Mouse (Mus musculus): ENCODE data around the gene Kcnip1. TPM values are rescaled to one million over a fixed set of nuclear protein-coding genes. Genes with fewer than 3 reads are reported as not detected.

Gene Kcnip1
- polyA plus RNA-seq, 1 experiment from 2014 or later: 9.0 TPM

DNA sequence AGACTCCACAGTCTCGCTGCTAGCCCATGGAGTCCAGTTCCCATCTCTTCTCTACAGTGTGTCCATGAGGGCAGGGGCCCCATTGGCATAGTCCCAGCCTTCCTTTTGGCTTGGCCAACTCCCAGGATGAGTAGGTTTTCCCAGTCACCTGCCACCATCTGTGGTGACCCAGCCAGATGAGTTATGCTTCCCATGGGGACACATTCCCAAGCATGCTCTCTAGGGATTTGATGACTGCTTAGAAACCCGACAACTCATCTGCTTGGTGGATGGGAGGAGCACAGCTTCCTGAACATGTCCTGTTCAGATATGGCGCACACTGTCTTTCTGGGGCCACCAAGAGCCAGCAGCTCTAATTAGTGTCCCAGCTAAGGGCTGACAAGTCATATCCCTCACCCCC lies 252.8 kb downstream of the Kcnip1 start:
- Histone ChIP-seq H3K9me3 (ENCODE audit: control insufficient read depth, low read length) (no peaks in the 10 kb centered on the region), H3K27ac (ENCODE audit: low read depth, low read length) (no peak overlapping the region), H3K4me3 (ENCODE audit: low read depth, low read length) (no peak overlapping the region), H3K9ac (ENCODE audit: low read length) (no peak overlapping the region), H3K36me3 (ENCODE audit: control insufficient read depth, insufficient read depth, low read length) (no peaks in the 10 kb centered on the region), H3K27me3 (ENCODE audit: control insufficient read depth, insufficient read depth, low read length) (no peaks in the 10 kb centered on the region), H3K4me2 (no peak overlapping the region), H3K4me1 (ENCODE audit: control insufficient read depth, insufficient read depth, low read length) (no peaks in the 10 kb centered on the region)
- DNase-seq (ENCODE audit: low spot score, missing footprints) (no peak), ATAC-seq (ENCODE audit: low FRiP score) (no peak)
- WGBS: 92% methylated on average over 3 of the region's 3 CpGs

DNA sequence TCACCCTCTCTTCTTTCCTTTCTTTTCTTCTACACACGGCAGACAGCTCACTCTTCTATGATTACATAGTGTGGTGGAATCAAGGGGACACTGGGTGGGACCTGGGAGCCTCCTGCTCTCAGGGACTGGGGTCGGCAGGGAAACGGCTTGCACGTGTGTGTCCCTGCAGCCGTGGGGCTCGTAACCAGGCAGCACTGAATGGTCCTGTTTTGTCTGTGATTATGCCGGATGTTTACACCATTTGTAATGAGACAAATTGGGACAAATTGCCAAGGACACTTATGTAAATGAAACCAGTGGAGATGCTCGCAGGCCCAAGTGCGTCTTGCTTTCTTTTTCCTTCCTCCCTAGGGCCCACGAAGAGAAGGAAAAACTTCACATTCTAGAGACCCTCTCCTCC lies 256.5 kb downstream of the Kcnip1 start:
- no peak overlapping the region for H3K4me3 ChIP-seq (ENCODE audit: low read depth, low read length)
- H3K4me2 ChIP-seq: no peak overlapping the region
- no peaks in the 10 kb centered on the region for H3K9me3 ChIP-seq (ENCODE audit: control insufficient read depth, low read length)
- ATAC-seq (ENCODE audit: low FRiP score) (no peak), DNase-seq (ENCODE audit: low spot score, missing footprints) (no peak)
- no peak overlapping the region for H3K9ac ChIP-seq (ENCODE audit: low read length)
- H3K4me1 ChIP-seq (ENCODE audit: control insufficient read depth, insufficient read depth, low read length): no peaks in the 10 kb centered on the region
- H3K27me3 ChIP-seq (ENCODE audit: control insufficient read depth, insufficient read depth, low read length): no peaks in the 10 kb centered on the region
- WGBS: 73% methylated on average over 10 of the region's 10 CpGs
- no peaks in the 10 kb centered on the region for H3K36me3 ChIP-seq (ENCODE audit: control insufficient read depth, insufficient read depth, low read length)
- no peak overlapping the region for H3K27ac ChIP-seq (ENCODE audit: low read depth, low read length)

DNA sequence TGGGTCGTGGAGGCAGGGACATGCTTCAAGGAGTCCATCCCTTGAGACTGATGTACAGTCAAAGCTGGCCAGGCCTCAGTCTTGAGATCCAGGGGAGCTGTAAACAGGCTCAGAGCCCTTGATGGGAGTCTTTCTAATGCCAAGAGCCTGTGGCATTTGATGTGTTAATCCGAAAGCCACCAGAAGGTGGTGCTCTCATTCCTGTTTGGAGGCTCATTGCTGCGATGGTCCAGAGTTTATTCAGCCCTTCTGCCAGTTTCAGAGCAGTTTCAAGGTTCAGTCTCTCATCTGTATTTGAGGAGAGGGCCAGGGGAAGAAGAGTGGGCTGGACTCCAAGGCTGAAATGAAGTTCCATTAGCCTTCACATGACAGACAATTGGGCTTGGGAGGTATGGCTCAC lies 259.7 kb downstream of the Kcnip1 start:
- H3K9me3 ChIP-seq (ENCODE audit: control insufficient read depth, low read length): no peaks in the 10 kb centered on the region
- no peak overlapping the region for H3K4me2 ChIP-seq
- 9% methylated on average over 3 of the region's 3 CpGs for WGBS
- H3K4me3 ChIP-seq (ENCODE audit: low read depth, low read length): no peak overlapping the region
- ATAC-seq (ENCODE audit: low FRiP score): 0 out of 2 replicates have a peak, but pooled peaks have one; percentile 33
- no peaks in the 10 kb centered on the region for H3K4me1 ChIP-seq (ENCODE audit: control insufficient read depth, insufficient read depth, low read length)
- H3K27ac ChIP-seq (ENCODE audit: low read depth, low read length): no peak overlapping the region
- no peaks in the 10 kb centered on the region for H3K36me3 ChIP-seq (ENCODE audit: control insufficient read depth, insufficient read depth, low read length)
- H3K27me3 ChIP-seq (ENCODE audit: control insufficient read depth, insufficient read depth, low read length): no peaks in the 10 kb centered on the region
- H3K9ac ChIP-seq (ENCODE audit: low read length): no peak overlapping the region
- DNase-seq (ENCODE audit: low spot score, missing footprints): peak; percentile 97

DNA sequence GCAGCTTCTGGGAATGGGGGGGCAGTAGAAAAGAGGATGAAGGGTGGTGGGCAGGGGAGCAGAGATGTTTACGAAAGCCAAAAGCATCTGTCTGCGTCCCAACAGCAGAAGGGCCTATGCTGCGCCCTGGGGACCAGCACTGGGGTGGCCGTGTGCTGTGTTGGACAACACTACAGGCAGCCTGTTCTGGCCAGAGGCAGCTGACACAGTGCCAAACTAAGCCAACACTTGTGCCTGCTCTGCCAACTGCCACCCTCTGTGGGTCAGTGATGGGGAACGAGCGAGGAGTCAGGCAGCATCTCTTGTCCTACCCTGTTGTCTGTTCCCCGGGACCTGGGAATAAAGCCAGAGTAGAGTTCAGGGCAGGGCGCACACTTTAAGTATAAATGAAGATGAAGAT lies 260.6 kb downstream of the Kcnip1 start:
- H3K27me3 ChIP-seq (ENCODE audit: control insufficient read depth, insufficient read depth, low read length): no peaks in the 10 kb centered on the region
- no peaks in the 10 kb centered on the region for H3K4me1 ChIP-seq (ENCODE audit: control insufficient read depth, insufficient read depth, low read length)
- no peak overlapping the region for H3K9ac ChIP-seq (ENCODE audit: low read length)
- ATAC-seq (ENCODE audit: low FRiP score): no peak
- no peaks in the 10 kb centered on the region for H3K9me3 ChIP-seq (ENCODE audit: control insufficient read depth, low read length)
- no peaks in the 10 kb centered on the region for H3K36me3 ChIP-seq (ENCODE audit: control insufficient read depth, insufficient read depth, low read length)
- no peak overlapping the region for H3K4me2 ChIP-seq
- DNase-seq (ENCODE audit: low spot score, missing footprints): no peak
- H3K4me3 ChIP-seq (ENCODE audit: low read depth, low read length): no peak overlapping the region
- no peak overlapping the region for H3K27ac ChIP-seq (ENCODE audit: low read depth, low read length)
- 89% methylated on average over 8 of the region's 8 CpGs for WGBS

DNA sequence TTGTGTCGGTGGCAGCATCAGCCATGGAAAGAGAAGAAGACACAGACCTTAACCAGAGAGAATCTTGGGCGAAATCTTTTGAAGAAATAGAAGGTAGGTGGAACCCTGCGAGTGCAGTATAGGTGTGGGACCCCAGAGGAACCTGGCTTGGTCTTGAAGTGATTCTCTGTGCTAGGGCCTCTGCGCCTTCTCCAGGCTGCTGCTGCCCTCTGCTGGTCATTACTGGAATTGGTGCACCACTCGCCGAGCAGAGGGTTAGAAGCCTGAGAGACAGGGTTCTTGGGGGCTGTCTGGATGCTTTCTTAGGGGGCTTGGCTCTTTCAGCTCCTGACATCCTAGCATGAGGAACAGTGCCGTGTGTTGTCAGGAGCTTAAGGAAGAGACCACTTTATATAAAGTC lies 271.7 kb downstream of the Kcnip1 start:
- no peaks in the 10 kb centered on the region for H3K4me1 ChIP-seq (ENCODE audit: control insufficient read depth, insufficient read depth, low read length)
- no peaks in the 10 kb centered on the region for H3K27me3 ChIP-seq (ENCODE audit: control insufficient read depth, insufficient read depth, low read length)
- H3K4me3 ChIP-seq (ENCODE audit: low read depth, low read length): no peak overlapping the region
- H3K27ac ChIP-seq (ENCODE audit: low read depth, low read length): no peak overlapping the region
- ATAC-seq (ENCODE audit: low FRiP score) (no peak), DNase-seq (ENCODE audit: low spot score, missing footprints) (peak; percentile 99)
- no peaks in the 10 kb centered on the region; the same call in 1 of the 2 replicates for H3K9me3 ChIP-seq (ENCODE audit: control insufficient read depth, low read length)
- H3K4me2 ChIP-seq: no peak overlapping the region
- no peaks in the 10 kb centered on the region for H3K36me3 ChIP-seq (ENCODE audit: control insufficient read depth, insufficient read depth, low read length)
- 24% methylated on average over 7 of the region's 7 CpGs for WGBS
- no peak overlapping the region for H3K9ac ChIP-seq (ENCODE audit: low read length)

DNA sequence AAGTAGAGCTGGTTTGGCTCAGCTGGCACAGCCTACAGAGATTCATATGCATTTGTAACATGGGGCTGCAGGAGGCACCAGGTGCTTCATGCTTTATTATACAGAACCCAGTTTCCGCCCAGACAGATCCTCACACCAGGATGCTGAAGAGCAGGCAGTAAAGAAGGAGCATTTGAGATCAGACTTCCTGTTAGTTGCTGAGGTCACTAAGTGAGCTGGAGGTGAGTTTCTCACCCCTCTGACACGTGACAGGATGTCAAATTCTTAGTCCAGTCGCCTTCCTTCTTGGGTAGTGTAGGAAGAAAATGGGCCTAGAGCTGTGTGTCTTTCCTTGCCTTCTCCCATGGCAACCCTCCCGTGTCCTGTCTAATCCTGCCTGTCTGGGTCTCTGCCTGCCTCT lies 286.2 kb downstream of the Kcnip1 start:
- H3K4me3 ChIP-seq (ENCODE audit: low read depth, low read length): no peak overlapping the region
- no peaks in the 10 kb centered on the region for H3K9me3 ChIP-seq (ENCODE audit: control insufficient read depth, low read length)
- H3K9ac ChIP-seq (ENCODE audit: low read length): no peak overlapping the region
- DNase-seq (ENCODE audit: low spot score, missing footprints) (no peak), ATAC-seq (ENCODE audit: low FRiP score) (no peak)
- no peak overlapping the region for H3K27ac ChIP-seq (ENCODE audit: low read depth, low read length)
- no peaks in the 10 kb centered on the region for H3K4me1 ChIP-seq (ENCODE audit: control insufficient read depth, insufficient read depth, low read length)
- no peak overlapping the region for H3K4me2 ChIP-seq
- no peaks in the 10 kb centered on the region for H3K36me3 ChIP-seq (ENCODE audit: control insufficient read depth, insufficient read depth, low read length)
- 32% methylated on average over 4 of the region's 4 CpGs for WGBS
- H3K27me3 ChIP-seq (ENCODE audit: control insufficient read depth, insufficient read depth, low read length): no peaks in the 10 kb centered on the region

DNA sequence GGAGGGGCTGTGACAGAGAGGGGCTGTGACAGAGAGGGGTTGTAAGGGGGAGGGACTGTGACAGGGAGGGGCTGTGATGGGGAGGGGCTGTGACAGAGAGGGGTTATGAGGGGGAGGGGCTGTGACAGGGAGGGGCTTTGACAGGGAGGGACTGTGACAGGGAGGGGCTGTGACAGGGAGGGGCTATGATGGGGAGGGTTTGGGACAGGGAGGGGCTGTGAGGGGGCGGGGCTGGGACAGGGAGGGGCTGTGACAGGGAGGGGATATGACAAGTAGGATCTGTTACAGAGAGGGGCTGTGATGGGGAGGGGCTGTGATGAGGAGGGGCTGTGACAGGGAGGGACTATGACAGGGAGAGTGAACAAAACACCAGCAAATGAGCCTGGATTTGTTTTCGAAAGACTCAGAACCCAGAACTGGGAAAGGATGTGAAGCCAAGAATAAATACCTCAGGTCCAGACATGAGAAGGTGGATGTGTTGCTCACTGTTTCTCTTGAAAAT lies 290.9 kb downstream of the Kcnip1 start:
- Histone ChIP-seq H3K9me3 (ENCODE audit: control insufficient read depth, low read length) (no peaks in the 10 kb centered on the region), H3K36me3 (ENCODE audit: control insufficient read depth, insufficient read depth, low read length) (no peaks in the 10 kb centered on the region), H3K4me2 (no peak overlapping the region), H3K4me3 (ENCODE audit: low read depth, low read length) (no peak overlapping the region), H3K27me3 (ENCODE audit: control insufficient read depth, insufficient read depth, low read length) (no peaks in the 10 kb centered on the region), H3K9ac (ENCODE audit: low read length) (no peak overlapping the region), H3K27ac (ENCODE audit: low read depth, low read length) (no peak overlapping the region), H3K4me1 (ENCODE audit: control insufficient read depth, insufficient read depth, low read length) (no peaks in the 10 kb centered on the region)
- DNase-seq (ENCODE audit: low spot score, missing footprints) (no peak), ATAC-seq (ENCODE audit: low FRiP score) (peak; percentile 75; the same call in 1 of the 2 replicates)
- WGBS: 31% methylated on average over 2 of the region's 2 CpGs

DNA sequence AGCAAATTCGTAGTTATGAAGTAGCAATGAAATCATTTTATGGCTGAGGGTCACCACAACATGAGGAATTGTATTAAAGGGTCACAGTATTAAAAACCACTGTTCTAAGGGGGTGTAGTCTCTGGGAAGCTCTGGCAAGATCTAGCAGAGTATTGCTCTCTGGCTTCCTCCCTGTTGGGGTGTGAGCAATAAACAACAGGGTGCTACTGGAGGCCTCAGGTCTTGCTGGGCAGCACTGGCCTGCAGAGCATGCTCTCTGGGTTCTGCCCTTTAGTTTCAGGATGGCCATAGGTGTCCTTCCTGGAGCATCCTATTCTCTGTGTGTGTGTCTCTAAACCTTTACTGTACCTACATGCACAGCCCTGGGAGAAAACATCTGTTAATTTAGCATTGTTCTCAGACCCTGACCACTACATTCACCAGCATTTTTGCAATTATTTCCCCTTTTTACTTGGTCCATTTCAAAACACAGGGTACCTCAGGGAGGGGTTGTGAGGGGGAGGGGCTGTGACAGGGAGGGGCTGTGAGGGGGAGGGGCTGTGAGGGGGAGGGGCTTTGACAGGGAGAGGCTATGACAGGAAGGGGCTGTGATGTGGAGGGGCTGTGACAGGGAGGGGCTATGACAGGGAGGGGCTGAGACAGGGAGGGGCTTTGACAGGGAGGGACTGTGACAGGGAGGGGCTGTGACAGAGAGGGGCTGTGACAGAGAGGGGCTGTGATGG lies 291.6 kb downstream of the Kcnip1 start:
- Histone ChIP-seq H3K36me3 (ENCODE audit: control insufficient read depth, insufficient read depth, low read length) (no peaks in the 10 kb centered on the region), H3K27me3 (ENCODE audit: control insufficient read depth, insufficient read depth, low read length) (no peaks in the 10 kb centered on the region), H3K4me2 (no peak overlapping the region), H3K9ac (ENCODE audit: low read length) (no peak overlapping the region), H3K4me3 (ENCODE audit: low read depth, low read length) (no peak overlapping the region), H3K4me1 (ENCODE audit: control insufficient read depth, insufficient read depth, low read length) (no peaks in the 10 kb centered on the region), H3K9me3 (ENCODE audit: control insufficient read depth, low read length) (no peaks in the 10 kb centered on the region), H3K27ac (ENCODE audit: low read depth, low read length) (no peak overlapping the region)
- ATAC-seq (ENCODE audit: low FRiP score): peak; percentile 7; the same call in 1 of the 2 replicates
- 63% methylated on average over 1 of the region's 1 CpGs for WGBS
- no peak for DNase-seq (ENCODE audit: low spot score, missing footprints)

DNA sequence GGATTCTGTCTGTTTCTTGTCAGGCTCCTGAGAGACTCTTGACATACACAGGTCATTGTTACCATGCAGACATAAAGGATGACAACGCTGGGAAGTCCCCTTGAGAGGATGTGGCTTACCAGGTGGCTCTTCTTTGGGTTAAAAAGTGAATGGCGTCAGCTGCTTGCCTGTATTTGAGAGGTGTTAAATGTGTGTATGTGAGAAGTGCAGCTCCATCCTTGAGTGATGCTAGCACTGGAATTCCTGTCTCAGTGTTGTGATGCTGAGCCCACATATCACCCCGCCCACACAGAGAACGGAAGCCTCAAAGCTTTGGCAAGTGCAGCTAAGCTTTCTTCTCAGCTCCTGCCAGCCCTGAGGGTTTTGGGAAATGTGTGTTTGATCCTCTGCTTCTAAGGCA lies 292.2 kb downstream of the Kcnip1 start:
- WGBS: 53% methylated on average over 4 of the region's 4 CpGs
- Histone ChIP-seq H3K9me3 (ENCODE audit: control insufficient read depth, low read length) (no peaks in the 10 kb centered on the region), H3K27ac (ENCODE audit: low read depth, low read length) (no peak overlapping the region), H3K9ac (ENCODE audit: low read length) (no peak overlapping the region), H3K4me3 (ENCODE audit: low read depth, low read length) (no peak overlapping the region), H3K27me3 (ENCODE audit: control insufficient read depth, insufficient read depth, low read length) (no peaks in the 10 kb centered on the region), H3K36me3 (ENCODE audit: control insufficient read depth, insufficient read depth, low read length) (no peaks in the 10 kb centered on the region), H3K4me2 (no peak overlapping the region), H3K4me1 (ENCODE audit: control insufficient read depth, insufficient read depth, low read length) (no peaks in the 10 kb centered on the region)
- DNase-seq (ENCODE audit: low spot score, missing footprints): no peak
- no peak for ATAC-seq (ENCODE audit: low FRiP score)

All from midbrain, embryonic 11.5 days (tissue).